Mouse (Mus musculus) bone marrow macrophage, adult 2 months (primary cell): ENCODE data around the gene Slc25a13.

Experiments used
- CTCF ChIP-seq: IDR thresholded peaks from 2 replicates; pipeline ENCODE4 v1.5.1; 2012; ENCODE audit warnings: low read depth, mild to moderate bottlenecking, low read length, moderate library complexity
- POLR2A ChIP-seq: IDR thresholded peaks from 2 replicates; pipeline ENCODE4 v1.6.1; 2012; ENCODE audit warnings: mild to moderate bottlenecking, low read depth, low read length, borderline replicate concordance

DNA sequence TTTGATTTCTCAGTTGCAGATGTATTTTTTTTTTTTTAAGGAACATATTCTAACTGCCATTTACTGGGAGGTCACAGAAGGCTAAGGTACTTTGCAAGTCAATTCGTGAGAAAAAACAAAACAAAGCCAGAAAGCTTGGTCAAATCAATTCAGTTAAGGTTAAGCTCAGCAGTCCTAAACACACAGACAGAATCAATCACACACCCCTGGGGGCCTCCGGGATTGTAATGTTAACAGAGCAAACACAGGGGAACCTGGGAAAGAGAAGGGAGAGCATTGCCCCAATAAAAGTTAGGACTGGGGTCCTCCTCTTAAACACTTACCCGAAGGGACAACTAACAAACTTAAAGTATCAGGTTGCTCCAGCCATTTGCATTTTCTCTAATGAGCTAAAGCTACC is 147.0 kb downstream of the Slc25a13 start:
- TF ChIP-seq POLR2A (no peak), CTCF (no peak)
